Mouse (Mus musculus): ENCODE results near the gene Casc4. TPM values are rescaled to one million over a fixed set of nuclear protein-coding genes. Genes with fewer than 3 reads are reported as not detected.
"Not testable (repeated sequence)": the region's sequence is repeated elsewhere in the genome, so short reads cannot be mapped to it uniquely, and the experiment has no call there.

Gene Casc4
- total RNA-seq, 2 experiments from 2014 or later = 0.42 to 4.8 TPM

GRCm38 (mm10) chr2:121896825-121897224, 30.1 kb downstream of the Casc4 start:
- no peak for ATAC-seq (replicated peaks; ENCODE audit: low FRiP score, poor library complexity, severe bottlenecking)

- ATAC-seq (replicated peaks; ENCODE audit: low FRiP score, poor library complexity, severe bottlenecking) = no peak
Observed at GRCm38 (mm10) chr2:121909975-121910374, 43.2 kb downstream of the Casc4 start.

GRCm38 (mm10) chr2:121916047-121916970, 49.5 kb downstream of the Casc4 start:
- no peak for ATAC-seq (replicated peaks; ENCODE audit: low FRiP score, poor library complexity, severe bottlenecking)

- not testable (repeated sequence) for ATAC-seq (replicated peaks; ENCODE audit: low FRiP score, poor library complexity, severe bottlenecking)
Observed at GRCm38 (mm10) chr2:121937624-121938023, 70.9 kb downstream of the Casc4 start.

GRCm38 (mm10) chr2:121943364-121943763, 76.6 kb downstream of the Casc4 start:
- no peak for ATAC-seq (replicated peaks; ENCODE audit: low FRiP score, poor library complexity, severe bottlenecking)

GRCm38 (mm10) chr2:121954971-121955656, 88.3 kb downstream of the Casc4 start:
- no peak for ATAC-seq (replicated peaks; ENCODE audit: low FRiP score, poor library complexity, severe bottlenecking)

- peak; percentile 92 for ATAC-seq (replicated peaks; ENCODE audit: low FRiP score, poor library complexity, severe bottlenecking)
Observed at GRCm38 (mm10) chr2:121955765-121956223, 89.0 kb downstream of the Casc4 start, which contains the start of the genes Ctdspl2 and Mageb3. Ctdspl2 (plus strand) TSS chr2:121956001. Mageb3 (minus strand) TSS chr2:121956092.

- peak; percentile 89 for ATAC-seq (replicated peaks; ENCODE audit: low FRiP score, poor library complexity, severe bottlenecking)
Observed at GRCm38 (mm10) chr2:121956224-121957018, 89.7 kb downstream of the Casc4 start.

- ATAC-seq (replicated peaks; ENCODE audit: low FRiP score, poor library complexity, severe bottlenecking) = no peak
Observed at GRCm38 (mm10) chr2:121957216-121957792, 90.5 kb downstream of the Casc4 start.

Other genes starting within 250 kb of the Casc4 start
- not detected in 2 replicates for gene Frmd5, start 59.9 kb upstream of the Casc4 start, total RNA-seq (2015; ENCODE audit: low replicate concordance)
- gene Frmd5, start 59.9 kb upstream of the Casc4 start, total RNA-seq (2017; ENCODE audit: low replicate concordance) = 0.26 TPM in 1 of 2 replicates, not detected in the other
- 40.7 and 98.1 TPM in 2 replicates for gene Ctdspl2, start 89.0 kb downstream of the Casc4 start, total RNA-seq (2015; ENCODE audit: low replicate concordance)
- gene Ctdspl2, start 89.0 kb downstream of the Casc4 start, total RNA-seq (2017; ENCODE audit: low replicate concordance) = 66.6 and 92.0 TPM in 2 replicates
- gene Mageb3, start 89.1 kb downstream of the Casc4 start, total RNA-seq (2015; ENCODE audit: low replicate concordance) = not detected in 2 replicates
- not detected in 2 replicates for gene Mageb3, start 89.1 kb downstream of the Casc4 start, total RNA-seq (2017; ENCODE audit: low replicate concordance)
- gene Eif3j1, start 161.6 kb downstream of the Casc4 start, total RNA-seq (2015; ENCODE audit: low replicate concordance) = 15.5 and 21.6 TPM in 2 replicates
- gene Eif3j1, start 161.6 kb downstream of the Casc4 start, total RNA-seq (2017; ENCODE audit: low replicate concordance) = 25.6 and 31.8 TPM in 2 replicates

Measured in erythroid progenitor cell, adult 5-6 weeks (primary cell).